8 mouse cellular contexts compared by ENCODE assay signal in the genomic region with DNA sequence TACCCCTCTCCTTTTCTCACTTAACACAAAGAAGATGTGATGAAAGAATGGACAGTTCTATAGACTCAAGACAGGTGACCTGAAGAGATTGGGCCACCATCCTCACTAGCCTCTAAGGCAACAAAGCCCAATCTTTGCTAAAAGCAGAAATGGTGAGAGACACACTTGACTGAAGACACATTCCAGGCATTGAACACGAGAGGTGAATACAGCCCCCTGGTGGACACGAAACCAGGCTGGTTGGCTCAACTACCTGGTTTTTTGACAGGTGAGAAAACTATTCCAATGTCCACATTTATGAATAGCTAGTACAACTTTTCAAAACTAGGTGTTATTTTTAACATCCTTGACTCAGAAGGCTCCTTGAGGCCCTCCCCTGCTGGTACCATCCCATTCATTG. TPM values are rescaled to one million over a fixed set of nuclear protein-coding genes. Genes with fewer than 3 reads are reported as not detected.
A peak's percentile ranks its signal among the peaks of the same experiment; 100 is the strongest.
DNase-seq lines count a peak whose midpoint lies in the region; ATAC-seq and TF ChIP-seq lines count a peak whose summit lies in the region.
"Had no signal": no experiment of that assay in that cellular context is flagged by ENCODE, and none has a peak within 500 bp of the region (broad histone marks: within the 10 kb centered on the region; RNA-seq: fewer than 3 reads in every experiment).

No protein-coding gene starts in this region.

- TF ChIP-seq CTCF in brain, embryonic 14.5 days (IDR thresholded peaks at IDR 0.05; ENCODE audit: borderline replicate concordance, extremely low read depth, insufficient read depth, insufficient read length): peak; percentile 39; the same call in 1 of the 2 replicates
- TF ChIP-seq CTCF in lung, postnatal 0 days (IDR thresholded peaks at IDR 0.05): peak; percentile 70

- no peaks in the 10 kb centered on the region for H3K36me3 ChIP-seq in hindbrain, embryonic 11.5 days (ENCODE audit: control insufficient read depth, insufficient read depth, low read length)
- H3K36me3 ChIP-seq in hindbrain, embryonic 12.5 days: peaks cover 7% of the 10 kb centered on the region; the same call in 1 of the 2 replicates
- no peaks in the 10 kb centered on the region for H3K36me3 ChIP-seq in lung, postnatal 0 days (ENCODE audit: insufficient read depth, low read length)

- peak; percentile 11 for DNase-seq in hindbrain, embryonic 11.5 days (ENCODE audit: low spot score)
- peak; percentile 16 for DNase-seq in CD4-positive helper T cell, adult 2 months (ENCODE audit: low read depth, low spot score)
- DNase-seq in brain, embryonic 14.5 days (ENCODE audit: low read depth): no peak
- DNase-seq in lung, postnatal 0 days (ENCODE audit: low spot score): no peak
- no peak for DNase-seq in left cerebral cortex, adult 18-20 months (ENCODE audit: low spot score in 2 of 2)
- DNase-seq in c-Kit-positive CD71-positive TER-119-positive erythroid progenitor cells, embryonic 14.5 days (ENCODE audit: low spot score): no peak
- DNase-seq: cerebellum, adult 8-10 months had no signal

- no peak for TF ChIP-seq EP300 in lung, postnatal 0 days (IDR thresholded peaks at IDR 0.05)

- no peak overlapping the region for H3K4me2 ChIP-seq in hindbrain, embryonic 11.5 days (replicated peaks; ENCODE audit: low read depth, low read length)
- no peak overlapping the region for H3K4me2 ChIP-seq in hindbrain, embryonic 12.5 days (replicated peaks)
- no peak overlapping the region for H3K4me2 ChIP-seq in lung, postnatal 0 days (replicated peaks; ENCODE audit: low read depth, low read length)

- ATAC-seq in hindbrain, embryonic 11.5 days (ENCODE audit: low FRiP score): no peak
- ATAC-seq in hindbrain, embryonic 12.5 days (ENCODE audit: low FRiP score): no peak
- ATAC-seq in lung, postnatal 0 days: peak; percentile 52; the same call in 1 of the 2 replicates

- no peak overlapping the region for H3K4me3 ChIP-seq in hindbrain, embryonic 11.5 days (ENCODE audit: low read depth, low read length)
- no peak overlapping the region for H3K4me3 ChIP-seq in hindbrain, embryonic 12.5 days
- H3K4me3 ChIP-seq in lung, postnatal 0 days (ENCODE audit: low read depth, low read length): no peak overlapping the region

- 74% methylated on average over 2 of the region's 2 CpGs for WGBS in hindbrain, embryonic 11.5 days
- 74% methylated on average over 2 of the region's 2 CpGs for WGBS in hindbrain, embryonic 12.5 days
- WGBS in lung, postnatal 0 days: 62% methylated on average over 2 of the region's 2 CpGs

- H3K27ac ChIP-seq in hindbrain, embryonic 11.5 days (ENCODE audit: low read depth, low read length): no peak overlapping the region
- no peak overlapping the region for H3K27ac ChIP-seq in hindbrain, embryonic 12.5 days
- H3K27ac ChIP-seq in lung, postnatal 0 days (ENCODE audit: low read length): no peak overlapping the region

- no peak for TF ChIP-seq POLR2A in brain, embryonic 14.5 days (IDR thresholded peaks at IDR 0.05; ENCODE audit: borderline replicate concordance, extremely low read depth, insufficient read depth, insufficient read length, poor library complexity, severe bottlenecking)

- no peaks in the 10 kb centered on the region for H3K4me1 ChIP-seq in hindbrain, embryonic 11.5 days (replicated peaks; ENCODE audit: control insufficient read depth, insufficient read depth, low read length)
- no peaks in the 10 kb centered on the region; the same call in 1 of the 2 replicates for H3K4me1 ChIP-seq in hindbrain, embryonic 12.5 days
- no peaks in the 10 kb centered on the region for H3K4me1 ChIP-seq in lung, postnatal 0 days (ENCODE audit: insufficient read depth, low read depth, low read length)

- H3K9me3 ChIP-seq in hindbrain, embryonic 11.5 days (ENCODE audit: control insufficient read depth, low read length): no peaks in the 10 kb centered on the region
- no peaks in the 10 kb centered on the region for H3K9me3 ChIP-seq in hindbrain, embryonic 12.5 days (replicated peaks)
- no peaks in the 10 kb centered on the region for H3K9me3 ChIP-seq in lung, postnatal 0 days (ENCODE audit: low read length)

- no peak overlapping the region for H3K9ac ChIP-seq in hindbrain, embryonic 11.5 days (ENCODE audit: low read depth, low read length)
- H3K9ac ChIP-seq in hindbrain, embryonic 12.5 days: no peak overlapping the region
- H3K9ac ChIP-seq in lung, postnatal 0 days (replicated peaks; ENCODE audit: low read depth): no peak overlapping the region

- H3K27me3 ChIP-seq in hindbrain, embryonic 11.5 days (ENCODE audit: control insufficient read depth, insufficient read depth, low read length): no peaks in the 10 kb centered on the region
- H3K27me3 ChIP-seq in hindbrain, embryonic 12.5 days: no peaks in the 10 kb centered on the region
- no peaks in the 10 kb centered on the region for H3K27me3 ChIP-seq in lung, postnatal 0 days (replicated peaks; ENCODE audit: insufficient read depth, low read length)

RNA-seq across cellular contexts. Expression of gene Habp4, which starts 43.1 kb away (rescaled TPM):
- 30.3 and 31.0 TPM in 2 replicates for polyA plus RNA-seq in hindbrain, embryonic 11.5 days (2014; fragmentation: Nextera tagmentation; extraction: Ambion mirVana)
- 38.0 TPM in 2 replicates for polyA plus RNA-seq in hindbrain, embryonic 12.5 days (2016; fragmentation: Nextera tagmentation; extraction: Ambion mirVana)
- 26.5 and 36.3 TPM in 2 replicates for polyA plus RNA-seq in brain, embryonic 14.5 days (2012; rRNA removed)
- 16.6 and 18.8 TPM in 2 replicates for polyA plus RNA-seq in lung, postnatal 0 days (2015; fragmentation: Nextera tagmentation; extraction: Ambion mirVana)
- 100 to 1,000 TPM; 216 to 221 TPM for total RNA-seq in left cerebral cortex, adult 18-20 months (2021)

RNA-seq across cellular contexts. Expression of gene Zfp367, which starts 51.7 kb away (rescaled TPM):
- polyA plus RNA-seq in hindbrain, embryonic 11.5 days (2014; fragmentation: Nextera tagmentation; extraction: Ambion mirVana): 20.3 and 21.8 TPM in 2 replicates
- polyA plus RNA-seq in hindbrain, embryonic 12.5 days (2016; fragmentation: Nextera tagmentation; extraction: Ambion mirVana): 13.8 and 14.0 TPM in 2 replicates
- polyA plus RNA-seq in brain, embryonic 14.5 days (2012; rRNA removed): 8.5 and 9.3 TPM in 2 replicates
- polyA plus RNA-seq in lung, postnatal 0 days (2015; fragmentation: Nextera tagmentation; extraction: Ambion mirVana): 7.6 and 8.4 TPM in 2 replicates
- 10 to 100 TPM; 26.6 to 33.5 TPM for total RNA-seq in left cerebral cortex, adult 18-20 months (2021)

Comparison
In these comparisons a context has a peak if more than half of its experiments do, and no peak if none do; other contexts are left out.
1. DNase-seq: peak in hindbrain, embryonic 11.5 days (single experiment) and CD4-positive helper T cell, adult 2 months (single experiment); none in brain, embryonic 14.5 days (single experiment), lung, postnatal 0 days (single experiment), left cerebral cortex, adult 18-20 months (0 of 2) and c-Kit-positive CD71-positive TER-119-positive erythroid progenitor cells, embryonic 14.5 days (single experiment).